Mouse (Mus musculus) hindbrain, embryonic 14.5 days (tissue): Measurements from ENCODE around the gene Rpl31. TPM values are rescaled to one million over a fixed set of nuclear protein-coding genes. Genes with fewer than 3 reads are reported as not detected.

Experiments
- ATAC-seq: fragments of 200-750 bp; cut with Nextera tagmentation; 2 replicates; pipeline ENCODE4 v1.8.0; 2017; ENCODE audit warnings: moderate number of reproducible peaks, mild to moderate bottlenecking, moderate TSS enrichment, moderate library complexity; ENCODE audit not compliant: low FRiP score
- DNase-seq: peaks from one replicate; pipeline ENCODE4 v3.0.0-alpha.2; 2015; ENCODE audit warnings: low spot score
- H3K27ac ChIP-seq: fragments of 300-500 bp; sonication (generic); 2 replicates; pipeline ENCODE4 v1.5.1; 2014; ENCODE audit warnings: mild to moderate bottlenecking, moderate library complexity
- H3K27me3 ChIP-seq: fragments of 300-500 bp; sonication (generic); 2 replicates; pipeline ENCODE4 v1.6.1; 2014; ENCODE audit warnings: mild to moderate bottlenecking, low read length, mixed read lengths; ENCODE audit not compliant: control insufficient read depth, insufficient read depth
- H3K36me3 ChIP-seq: fragments of 300-500 bp; sonication (generic); replicated peaks from 2 replicates; pipeline ENCODE4 v1.6.1; 2014; ENCODE audit not compliant: control insufficient read depth, insufficient read depth
- H3K4me1 ChIP-seq: fragments of 300-500 bp; sonication (generic); replicated peaks from 2 replicates; pipeline ENCODE4 v1.6.1; 2014; ENCODE audit warnings: antibody characterized with exemption, low read length, mixed read lengths; ENCODE audit not compliant: control insufficient read depth, insufficient read depth
- H3K4me2 ChIP-seq: fragments of 300-500 bp; sonication (generic); replicated peaks from 2 replicates; pipeline ENCODE4 v1.6.1; 2014; ENCODE audit warnings: mild to moderate bottlenecking, moderate library complexity
- H3K4me3 ChIP-seq: fragments of 300-500 bp; sonication (generic); replicated peaks from 2 replicates; pipeline ENCODE4 v1.5.1; 2014; ENCODE audit warnings: mild to moderate bottlenecking, low read length
- H3K9ac ChIP-seq: fragments of 300-500 bp; sonication (generic); 2 replicates; pipeline ENCODE4 v1.6.1; 2014
- H3K9me3 ChIP-seq: fragments of 300-500 bp; sonication (generic); 2 replicates; pipeline ENCODE4 v1.6.1; 2016; ENCODE audit warnings: low read length; ENCODE audit not compliant: control insufficient read depth
- WGBS: fragments of 180-500 bp; shearing (Covaris S2); extraction: QIAGEN DNeasy Blood & Tissue Kit; methylation state at CpG from one replicate; pipeline ENCODE4 v1.1.7; 2014; 5-methylcytosine and 5-hydroxymethylcytosine counted together
- polyA plus RNA-seq: library from polyadenylated mRNA; unstranded; fragments of >200 nt; fragmentation: Nextera tagmentation; extraction: Ambion mirVana; gene quantifications from 2 replicates; pipeline ENCODE4 v1.2.1, GENCODE M21; 2014

Gene Rpl31
- polyA plus RNA-seq, 1 experiment from 2014 or later = 445 TPM

DNA sequence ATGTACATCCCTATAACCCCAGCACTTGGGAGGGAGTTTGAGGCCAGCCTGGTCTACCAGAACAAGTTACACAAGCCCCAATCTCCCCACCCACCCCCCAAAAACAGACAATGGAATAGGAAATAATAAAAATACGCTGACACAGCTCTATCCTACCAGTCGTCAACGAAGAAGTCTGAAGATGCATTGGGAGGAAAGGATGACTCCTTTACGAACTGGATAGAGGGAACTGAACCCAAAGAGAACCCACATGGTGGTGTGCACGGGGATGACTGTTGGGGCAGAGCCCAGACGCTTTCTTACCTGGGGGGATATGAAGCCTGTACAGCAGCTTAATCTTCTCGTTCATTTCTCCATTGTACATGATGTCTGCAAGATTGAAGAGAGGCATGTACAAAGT lies 8.5 kb downstream of the Rpl31 start:
- Histone ChIP-seq H3K9me3 (no peaks in the 10 kb centered on the region), H3K4me3 (no peak overlapping the region), H3K36me3 (peaks cover 44% of the 10 kb centered on the region), H3K4me1 (no peaks in the 10 kb centered on the region), H3K27ac (no peak overlapping the region), H3K27me3 (no peaks in the 10 kb centered on the region), H3K4me2 (no peak overlapping the region), H3K9ac (no peak overlapping the region)
- WGBS = 89% methylated on average over 7 of the region's 7 CpGs
- no peak for DNase-seq
- ATAC-seq = no peak

- Histone ChIP-seq H3K4me1 (no peaks in the 10 kb centered on the region), H3K4me3 (no peak overlapping the region), H3K9ac (no peak overlapping the region), H3K27me3 (no peaks in the 10 kb centered on the region), H3K36me3 (peaks cover 37% of the 10 kb centered on the region), H3K27ac (no peak overlapping the region), H3K9me3 (no peaks in the 10 kb centered on the region), H3K4me2 (no peak overlapping the region)
- WGBS = 92% methylated on average over 9 of the region's 9 CpGs
- no peak for DNase-seq
- no peak; the same call in 1 of the 2 replicates for ATAC-seq
Observed at GRCm38 (mm10) chr1:39376726-39377240, 9.1 kb downstream of the Rpl31 start.

DNA sequence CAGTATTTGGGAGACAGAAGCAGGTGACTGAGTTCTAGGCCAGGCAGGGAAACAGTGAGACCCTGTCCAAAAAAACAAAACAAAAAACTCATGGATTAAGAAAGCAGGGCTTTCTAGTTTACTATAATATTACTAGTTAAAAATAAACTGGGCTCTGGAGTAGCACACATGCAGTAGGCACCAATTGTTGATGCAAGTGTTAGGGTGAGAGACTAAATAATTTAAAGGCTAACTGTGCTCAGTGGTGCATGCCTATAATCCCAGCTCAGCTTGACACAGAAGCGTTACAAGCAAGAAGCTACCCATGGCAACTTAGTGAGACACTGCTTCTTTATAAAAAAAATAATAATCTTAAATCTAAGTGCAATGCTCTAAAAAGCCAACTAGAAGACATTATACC lies 10.9 kb downstream of the Rpl31 start:
- peaks cover 19% of the 10 kb centered on the region for H3K36me3 ChIP-seq
- no peaks in the 10 kb centered on the region for H3K9me3 ChIP-seq
- H3K27ac ChIP-seq = no peak overlapping the region
- no peak for ATAC-seq
- H3K27me3 ChIP-seq = no peaks in the 10 kb centered on the region
- no peak overlapping the region for H3K4me2 ChIP-seq
- H3K4me1 ChIP-seq = no peaks in the 10 kb centered on the region
- no peak overlapping the region for H3K4me3 ChIP-seq
- WGBS = 68% methylated on average over 1 of the region's 1 CpGs
- H3K9ac ChIP-seq = no peak overlapping the region
- DNase-seq = no peak

- Histone ChIP-seq H3K9ac (no peak overlapping the region), H3K27me3 (no peaks in the 10 kb centered on the region), H3K9me3 (no peaks in the 10 kb centered on the region), H3K4me1 (no peaks in the 10 kb centered on the region), H3K4me2 (no peak overlapping the region), H3K36me3 (peaks cover 15% of the 10 kb centered on the region; the same call in 1 of the 2 replicates), H3K27ac (no peak overlapping the region), H3K4me3 (no peak overlapping the region)
- no peak for DNase-seq
- no peak for ATAC-seq
- 81% methylated on average over 5 of the region's 5 CpGs for WGBS
Observed at GRCm38 (mm10) chr1:39379021-39379420, 11.4 kb downstream of the Rpl31 start.

- Histone ChIP-seq H3K9ac (no peak overlapping the region), H3K9me3 (no peaks in the 10 kb centered on the region), H3K36me3 (0 out of 2 replicates have a peak, but pooled peaks cover 3% of the 10 kb centered on the region), H3K4me3 (no peak overlapping the region), H3K4me1 (no peaks in the 10 kb centered on the region), H3K27ac (no peak overlapping the region), H3K4me2 (no peak overlapping the region), H3K27me3 (no peaks in the 10 kb centered on the region)
- DNase-seq = no peak
- ATAC-seq = no peak
- WGBS = 82% methylated on average over 9 of the region's 9 CpGs
Observed at GRCm38 (mm10) chr1:39381017-39381416, 13.4 kb downstream of the Rpl31 start.

DNA sequence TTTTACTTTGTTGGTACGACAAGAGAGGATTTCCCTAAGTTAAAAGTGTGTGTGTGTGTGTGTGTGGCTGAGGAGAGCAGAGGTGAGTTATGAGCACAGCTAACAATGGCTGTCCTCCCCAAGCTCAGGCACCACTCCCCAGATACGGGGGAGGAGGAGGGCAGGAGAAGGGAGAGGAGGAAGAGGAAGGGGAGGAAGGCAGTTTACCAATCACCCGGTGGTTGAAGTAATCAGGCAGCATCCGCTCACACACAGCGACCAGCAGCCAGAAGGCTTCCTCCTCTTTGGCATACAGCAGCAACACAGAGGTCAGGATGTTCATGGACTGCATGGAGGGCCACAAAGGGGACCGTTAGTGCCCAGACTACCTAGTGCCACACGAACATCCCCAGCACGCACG lies 17.3 kb downstream of the Rpl31 start:
- no peaks in the 10 kb centered on the region for H3K36me3 ChIP-seq
- no peaks in the 10 kb centered on the region for H3K27me3 ChIP-seq
- no peaks in the 10 kb centered on the region for H3K9me3 ChIP-seq
- no peak overlapping the region for H3K4me2 ChIP-seq
- WGBS = 93% methylated on average over 9 of the region's 9 CpGs
- H3K9ac ChIP-seq = no peak overlapping the region
- no peak for DNase-seq
- no peak overlapping the region for H3K4me3 ChIP-seq
- H3K4me1 ChIP-seq = no peaks in the 10 kb centered on the region
- H3K27ac ChIP-seq = no peak overlapping the region
- ATAC-seq = no peak

DNA sequence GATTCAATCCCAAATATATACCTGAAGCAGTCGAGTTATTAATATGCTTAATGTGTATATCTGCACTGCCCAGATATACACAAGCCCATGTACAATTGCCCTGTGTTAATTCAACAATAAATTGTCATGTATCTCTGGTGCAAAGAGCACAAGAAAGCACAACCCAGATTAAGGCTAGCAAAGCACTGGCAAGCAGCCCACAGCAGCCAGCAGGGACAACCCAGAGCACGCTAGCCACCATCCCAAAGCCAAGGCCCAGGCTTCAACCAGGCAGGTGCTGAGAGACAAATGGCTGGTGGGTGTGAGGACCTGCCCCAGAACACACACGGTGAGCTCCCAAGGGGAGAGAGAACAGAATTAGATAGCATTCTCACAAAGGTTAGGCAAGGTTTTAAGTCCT lies 18.8 kb downstream of the Rpl31 start:
- Histone ChIP-seq H3K27me3 (no peaks in the 10 kb centered on the region), H3K4me3 (no peak overlapping the region), H3K9ac (no peak overlapping the region), H3K27ac (no peak overlapping the region), H3K4me1 (no peaks in the 10 kb centered on the region), H3K36me3 (no peaks in the 10 kb centered on the region), H3K9me3 (no peaks in the 10 kb centered on the region), H3K4me2 (no peak overlapping the region)
- WGBS = 82% methylated on average over 3 of the region's 3 CpGs
- ATAC-seq = no peak
- DNase-seq = no peak

DNA sequence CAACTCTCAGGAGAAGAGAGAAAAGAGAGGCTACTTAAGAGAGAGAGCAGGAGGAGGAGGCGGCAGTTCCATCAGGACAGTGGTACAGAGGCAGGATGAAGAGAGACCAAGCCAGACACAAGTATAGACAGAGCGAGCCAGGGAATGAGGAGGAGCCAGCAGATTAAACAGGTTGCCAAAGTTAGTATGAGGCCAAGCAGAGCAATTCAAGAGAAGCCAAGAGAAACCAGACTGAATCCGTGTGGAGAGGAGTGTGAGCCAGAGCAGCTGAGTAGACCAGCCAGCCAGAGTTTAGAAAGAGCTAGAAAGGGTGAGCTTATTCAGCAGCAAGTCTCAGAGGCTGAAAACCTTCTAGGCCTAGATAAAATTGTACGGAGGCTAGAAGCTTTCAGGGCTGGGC lies 19.9 kb downstream of the Rpl31 start:
- Histone ChIP-seq H3K4me3 (no peak overlapping the region), H3K36me3 (no peaks in the 10 kb centered on the region), H3K27me3 (no peaks in the 10 kb centered on the region), H3K4me1 (no peaks in the 10 kb centered on the region), H3K4me2 (no peak overlapping the region), H3K9me3 (no peaks in the 10 kb centered on the region), H3K9ac (no peak overlapping the region), H3K27ac (no peak overlapping the region)
- WGBS = 79% methylated on average over 4 of the region's 4 CpGs
- ATAC-seq = no peak
- DNase-seq = no peak

DNA sequence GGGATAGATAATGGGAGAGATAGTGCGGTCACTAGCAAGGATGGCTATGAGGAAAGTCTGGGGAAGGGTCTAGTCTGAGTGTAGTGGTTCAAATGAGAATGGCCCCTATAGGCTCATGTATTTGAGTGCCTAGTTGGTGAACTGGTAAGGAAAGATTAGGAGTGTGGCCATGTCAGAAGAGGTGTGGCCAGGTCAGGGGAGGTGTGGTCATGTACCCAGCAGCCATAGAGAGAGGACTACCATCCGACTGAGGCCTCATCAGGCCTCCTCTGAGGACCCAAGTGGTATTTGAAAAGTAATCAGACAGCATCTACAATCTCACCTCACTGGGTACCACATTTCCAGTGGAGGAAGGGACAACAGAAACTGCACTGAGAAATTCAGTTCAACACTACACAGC lies 20.5 kb downstream of the Rpl31 start:
- Histone ChIP-seq H3K9ac (no peak overlapping the region), H3K4me1 (no peaks in the 10 kb centered on the region), H3K4me2 (no peak overlapping the region), H3K27me3 (no peaks in the 10 kb centered on the region), H3K4me3 (no peak overlapping the region), H3K36me3 (no peaks in the 10 kb centered on the region), H3K9me3 (no peaks in the 10 kb centered on the region), H3K27ac (no peak overlapping the region)
- ATAC-seq (no peak), DNase-seq (no peak)
- 81% methylated on average over 2 of the region's 2 CpGs for WGBS

DNA sequence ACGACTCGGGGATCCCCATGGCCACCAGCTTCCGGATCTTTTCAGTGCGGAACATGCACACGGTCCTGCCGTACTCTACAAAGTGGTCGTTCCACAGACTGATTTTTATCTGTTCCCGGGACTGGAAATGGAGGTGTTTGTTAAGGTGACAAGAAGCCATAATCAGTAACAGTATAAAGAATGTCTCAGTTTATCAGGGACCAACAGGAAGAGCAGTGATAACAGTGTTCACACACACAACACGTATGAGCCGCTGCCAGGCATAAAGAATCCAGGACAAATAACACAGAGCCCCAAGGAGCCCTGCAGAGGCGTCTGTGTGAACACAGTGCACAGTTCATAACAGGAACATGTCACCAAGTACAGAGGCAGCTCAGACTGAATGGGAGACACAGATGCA lies 21.7 kb downstream of the Rpl31 start:
- H3K4me1 ChIP-seq = no peaks in the 10 kb centered on the region

More for the DNA sequence above, 21.7 kb downstream of the Rpl31 start:
- WGBS = 93% methylated on average over 11 of the region's 11 CpGs
- DNase-seq = no peak
- Histone ChIP-seq H3K27me3 (no peaks in the 10 kb centered on the region), H3K9me3 (no peaks in the 10 kb centered on the region), H3K36me3 (no peaks in the 10 kb centered on the region), H3K4me2 (no peak overlapping the region), H3K9ac (no peak overlapping the region), H3K4me3 (no peak overlapping the region), H3K27ac (no peak overlapping the region)
- ATAC-seq = no peak
